Mouse (Mus musculus) ovary, postnatal 10 days (tissue): ENCODE data around the gene Lyl1.
"Not testable (repeated sequence)": the region's sequence is repeated elsewhere in the genome, so short reads cannot be mapped to it uniquely, and the experiment has no call there.

ENCODE experiments used
- DNase-seq: peaks from one replicate; pipeline ENCODE4 v3.0.0; 2022; ENCODE audit warnings: low spot score

The Lyl1 gene

DNA sequence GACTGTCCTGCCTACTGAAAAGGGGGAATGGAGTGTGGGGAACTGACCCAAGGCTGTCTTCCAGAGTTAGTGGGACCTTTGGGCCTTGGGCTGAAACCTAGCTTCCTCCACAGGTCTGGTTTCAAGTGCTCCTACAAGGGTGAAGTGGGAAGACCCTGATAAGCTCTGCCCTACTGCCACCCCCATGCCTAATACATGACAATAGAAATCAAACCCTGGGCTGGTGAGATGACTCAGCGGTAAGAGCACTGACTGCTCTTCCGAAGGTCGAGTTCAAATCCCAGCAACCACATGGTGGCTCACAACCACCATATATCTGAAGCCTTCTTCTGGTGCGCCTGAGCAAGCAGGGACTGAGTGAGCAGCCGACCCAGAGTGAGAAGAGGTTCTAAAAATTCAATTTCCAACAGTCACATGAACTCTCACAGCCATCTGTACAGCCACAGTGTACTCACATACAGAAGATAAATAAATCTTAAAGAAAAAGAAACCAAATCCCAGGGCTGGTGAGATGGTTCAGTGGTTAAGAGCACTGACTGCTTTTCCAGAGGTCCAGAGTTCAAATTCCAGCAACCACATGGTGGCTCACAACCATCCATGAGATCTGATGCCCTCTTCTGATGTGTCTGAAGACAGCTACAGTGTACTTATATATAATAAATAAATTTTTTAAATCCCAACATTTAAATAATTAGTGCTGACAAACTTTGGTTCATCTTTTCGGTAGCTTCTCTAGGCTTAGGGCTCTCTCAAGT is 32.3 kb upstream of the Lyl1 start:
- no peak for DNase-seq

GRCm38 (mm10) chr8:84670295-84671006 is 30.8 kb upstream of the Lyl1 start:
- DNase-seq, result not testable (repeated sequence)

GRCm38 (mm10) chr8:84677305-84677704 is 24.0 kb upstream of the Lyl1 start:
- DNase-seq, result no peak

DNA sequence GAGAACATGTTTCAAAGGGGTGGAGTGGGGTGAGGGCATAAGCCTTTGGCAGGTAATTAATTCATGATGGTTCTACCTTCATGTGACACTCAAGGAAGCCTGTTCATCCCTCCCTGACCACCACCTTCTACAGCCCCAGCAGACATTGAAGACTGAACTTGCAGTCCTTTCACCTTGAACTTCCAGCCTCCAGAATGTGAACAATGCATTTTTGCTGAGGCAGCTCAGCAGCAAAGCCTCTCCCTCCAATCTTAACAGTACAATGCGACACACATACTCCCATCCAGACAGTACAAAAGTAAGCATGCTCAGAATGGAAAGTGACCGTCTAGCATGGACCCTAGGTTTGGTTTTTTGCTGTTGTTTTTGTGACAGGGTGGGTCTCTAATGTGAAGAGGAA is 19.8 kb upstream of the Lyl1 start:
- no peak for DNase-seq

- no peak for DNase-seq
Observed at GRCm38 (mm10) chr8:84682257-84682656, 19.0 kb upstream of the Lyl1 start.

- DNase-seq, result no peak
Observed at GRCm38 (mm10) chr8:84684537-84684936, 16.7 kb upstream of the Lyl1 start.

- DNase-seq, result no peak
Observed at GRCm38 (mm10) chr8:84686191-84687002, 14.9 kb upstream of the Lyl1 start, which contains the start of gene Trmt1. Trmt1 (plus strand) TSS chr8:84686307.

GRCm38 (mm10) chr8:84687003-84687704 is 14.1 kb upstream of the Lyl1 start:
- no peak for DNase-seq

- DNase-seq, result no peak
Observed at GRCm38 (mm10) chr8:84687705-84688100, 13.6 kb upstream of the Lyl1 start, which contains the start of gene Nacc1. Nacc1 (minus strand) TSS chr8:84687862.

DNA sequence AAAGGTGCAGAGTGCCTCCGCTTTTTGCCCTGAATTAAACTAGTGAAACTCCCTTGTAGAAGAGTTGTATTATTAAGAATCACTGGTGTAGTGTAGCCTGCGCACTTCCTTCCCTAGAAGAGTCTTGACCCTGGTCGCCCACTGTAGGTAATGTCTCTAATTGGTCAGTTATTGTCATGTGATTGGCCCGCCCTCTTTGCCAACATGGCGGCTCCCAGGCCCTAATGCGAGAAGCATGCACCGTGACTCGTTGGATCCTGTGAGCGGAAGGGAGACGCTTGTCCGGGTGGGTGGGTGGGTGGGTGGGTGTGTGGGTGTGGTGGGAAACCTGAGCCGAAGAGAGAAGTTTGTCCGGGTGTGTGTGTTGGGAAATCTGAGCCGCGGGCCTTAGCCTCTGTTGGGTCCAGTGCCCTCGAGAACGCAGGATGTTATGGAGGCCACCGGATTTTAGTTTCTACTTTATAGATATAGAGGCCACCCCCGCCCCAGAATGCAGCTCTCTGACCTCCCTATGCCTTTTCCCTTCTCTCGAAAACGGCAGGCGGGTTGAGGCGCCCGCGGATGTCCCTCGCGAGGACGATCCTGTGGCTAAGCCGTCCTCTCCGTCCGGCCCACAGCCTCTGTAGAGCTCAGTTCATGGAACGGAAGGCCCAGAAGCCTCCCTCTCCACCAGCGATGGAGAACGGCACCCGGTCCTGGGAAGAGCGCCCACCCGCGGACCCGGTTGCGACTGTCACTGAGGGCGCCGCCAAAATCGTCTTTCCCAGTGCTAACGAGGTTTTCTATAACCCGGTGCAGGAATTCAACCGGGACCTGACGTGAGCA is 12.0 kb upstream of the Lyl1 start:
- DNase-seq, result peak; percentile 83

DNA sequence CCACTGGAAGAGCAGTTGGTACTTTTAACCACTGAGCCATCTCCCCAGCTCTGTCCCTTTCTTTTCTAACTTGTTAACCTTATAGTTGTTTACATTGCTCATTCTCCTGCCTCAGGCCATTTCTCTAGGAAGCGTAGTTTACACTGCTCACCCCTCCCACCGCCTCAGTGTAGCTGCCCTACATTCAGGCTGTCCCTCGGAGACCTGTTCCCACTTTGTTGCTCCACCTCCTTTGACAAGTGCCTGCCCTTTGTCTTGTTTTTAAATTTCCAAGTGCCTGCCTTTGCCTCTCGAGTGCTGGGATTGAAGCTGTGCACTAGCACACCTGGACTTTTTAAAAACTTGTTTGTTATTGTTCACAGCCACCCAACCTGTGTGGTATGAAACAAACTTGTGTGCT is 7.9 kb upstream of the Lyl1 start:
- no peak for DNase-seq

- no peak for DNase-seq
Observed at GRCm38 (mm10) chr8:84695140-84695539, 6.1 kb upstream of the Lyl1 start.

- DNase-seq, result no peak
Observed at GRCm38 (mm10) chr8:84697166-84698130, 3.8 kb upstream of the Lyl1 start.

DNA sequence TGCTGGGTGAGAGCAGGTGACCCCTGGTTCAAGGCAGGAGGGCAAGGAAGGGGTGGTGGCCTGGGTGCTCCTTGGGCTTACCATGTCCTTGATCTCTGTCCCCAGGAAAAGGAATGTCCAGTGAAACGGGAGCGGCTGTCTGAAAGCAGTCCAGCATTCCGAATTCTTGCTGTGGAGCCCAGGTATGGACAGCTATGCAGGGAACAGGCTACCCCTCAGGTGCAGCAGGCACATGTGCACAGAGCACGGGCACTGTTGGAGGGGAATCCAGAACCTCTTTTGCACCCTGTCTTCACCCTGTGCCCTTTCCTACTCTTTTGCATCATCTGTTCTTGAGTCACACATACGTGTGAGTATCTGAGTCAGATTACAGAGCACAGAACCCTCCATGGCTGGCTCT is 3.0 kb upstream of the Lyl1 start:
- no peak for DNase-seq

DNA sequence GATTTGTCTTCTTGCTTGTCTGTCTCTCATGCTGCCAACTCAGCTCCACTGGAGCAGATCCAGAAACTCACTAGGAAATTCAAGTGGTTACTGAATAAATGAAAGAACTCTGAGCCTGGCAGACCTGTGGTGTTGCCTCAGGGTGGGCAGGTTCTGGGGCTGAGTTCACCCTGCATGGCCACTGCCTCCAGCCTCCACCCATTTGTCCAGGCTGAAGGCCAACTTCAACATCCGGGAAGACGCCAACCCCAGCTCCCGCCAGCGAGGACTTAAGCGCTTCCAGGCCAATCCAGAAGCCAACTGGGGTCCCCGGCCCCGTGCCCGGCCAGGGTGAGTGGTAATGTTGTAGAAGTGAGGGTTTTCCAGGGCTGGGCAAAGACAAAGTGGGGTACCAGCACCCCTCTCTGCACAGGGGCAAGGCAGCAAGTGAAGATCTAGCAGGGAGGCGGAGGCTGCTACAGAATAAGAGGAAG is 2.3 kb upstream of the Lyl1 start:
- no peak for DNase-seq

DNA sequence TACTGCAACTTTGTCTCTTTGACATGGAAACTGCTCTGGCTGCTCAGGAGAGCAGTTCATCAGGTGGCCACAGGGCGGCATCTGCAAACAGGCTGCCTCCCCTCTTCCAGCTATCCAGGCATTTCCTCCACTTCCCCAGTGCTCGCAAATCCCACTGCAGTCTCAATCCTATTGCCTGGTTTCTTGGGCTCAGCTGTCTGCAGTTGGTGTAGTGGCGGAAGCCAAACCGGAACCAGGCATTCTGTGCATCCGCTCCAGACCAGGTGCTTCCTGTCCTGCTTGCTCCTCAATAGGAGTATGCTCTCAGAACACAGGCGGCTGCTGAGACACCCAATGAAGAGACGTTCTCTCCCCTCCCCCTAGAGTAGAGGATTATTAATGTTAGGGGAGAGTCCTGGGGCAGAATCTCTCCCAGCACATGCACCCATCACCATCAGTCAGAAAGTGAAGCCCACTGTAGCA is 1.4 kb upstream of the Lyl1 start:
- no peak for DNase-seq

- no peak for DNase-seq
Observed at GRCm38 (mm10) chr8:84700526-84700925, 731 bp upstream of the Lyl1 start.

DNA sequence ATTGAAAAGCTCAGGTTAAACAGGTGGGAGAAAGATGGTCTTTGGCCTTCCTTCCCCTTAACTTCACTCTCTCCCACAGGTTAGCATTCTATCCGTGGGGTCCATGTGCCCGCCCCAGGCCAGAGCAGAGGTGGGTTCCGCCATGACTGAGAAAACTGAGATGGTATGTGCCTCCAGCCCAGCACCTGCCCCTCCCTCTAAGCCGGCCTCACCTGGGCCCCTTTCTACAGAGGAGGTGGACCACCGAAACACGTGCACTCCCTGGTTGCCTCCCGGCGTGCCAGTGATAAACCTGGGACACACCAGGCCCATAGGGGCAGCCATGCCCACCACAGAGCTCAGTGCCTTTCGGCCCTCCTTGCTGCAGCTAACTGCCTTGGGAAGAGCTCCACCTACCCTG is 1.3 kb downstream of the Lyl1 start:
- DNase-seq, result no peak

GRCm38 (mm10) chr8:84702963-84703465 is 1.8 kb downstream of the Lyl1 start:
- DNase-seq, result no peak
